Mouse (Mus musculus): Measurements from ENCODE around the gene Lrrk1.
"Not testable (repeated sequence)": the region's sequence is repeated elsewhere in the genome, so short reads cannot be mapped to it uniquely, and the experiment has no call there.

The Lrrk1 gene

GRCm38 (mm10) chr7:66224541-66224940 lies 163.6 kb downstream of the Lrrk1 start:
- DNase-seq (ENCODE audit: low spot score) = no peak

GRCm38 (mm10) chr7:66223731-66224130 lies 164.4 kb downstream of the Lrrk1 start:
- no peak for DNase-seq (ENCODE audit: low spot score)

GRCm38 (mm10) chr7:66222621-66223091 lies 165.5 kb downstream of the Lrrk1 start:
- DNase-seq (ENCODE audit: low spot score) = peak; percentile 46

GRCm38 (mm10) chr7:66219794-66220227 lies 168.3 kb downstream of the Lrrk1 start:
- DNase-seq (ENCODE audit: low spot score) = no peak

- no peak for DNase-seq (ENCODE audit: low spot score)
Observed at GRCm38 (mm10) chr7:66219028-66219793, 168.9 kb downstream of the Lrrk1 start.

GRCm38 (mm10) chr7:66218193-66219014 lies 169.7 kb downstream of the Lrrk1 start:
- peak; percentile 53 for DNase-seq (ENCODE audit: low spot score)

- no peak for DNase-seq (ENCODE audit: low spot score)
Observed at GRCm38 (mm10) chr7:66217531-66218094, 170.5 kb downstream of the Lrrk1 start.

- DNase-seq (ENCODE audit: low spot score) = no peak
Observed at GRCm38 (mm10) chr7:66217011-66217410, 171.1 kb downstream of the Lrrk1 start.

- DNase-seq (ENCODE audit: low spot score) = no peak
Observed at GRCm38 (mm10) chr7:66215911-66216310, 172.2 kb downstream of the Lrrk1 start.

- DNase-seq (ENCODE audit: low spot score) = no peak
Observed at GRCm38 (mm10) chr7:66214477-66214876, 173.7 kb downstream of the Lrrk1 start.

- no peak for DNase-seq (ENCODE audit: low spot score)
Observed at GRCm38 (mm10) chr7:66212887-66213286, 175.3 kb downstream of the Lrrk1 start.

- no peak for DNase-seq (ENCODE audit: low spot score)
Observed at GRCm38 (mm10) chr7:66209920-66210319, 178.2 kb downstream of the Lrrk1 start.

- no peak for DNase-seq (ENCODE audit: low spot score)
Observed at GRCm38 (mm10) chr7:66201657-66202056, 186.5 kb downstream of the Lrrk1 start.

- no peak for DNase-seq (ENCODE audit: low spot score)
Observed at GRCm38 (mm10) chr7:66200791-66201450, 187.2 kb downstream of the Lrrk1 start.

GRCm38 (mm10) chr7:66200383-66200782 lies 187.8 kb downstream of the Lrrk1 start:
- DNase-seq (ENCODE audit: low spot score) = no peak

- peak; percentile 82 for DNase-seq (ENCODE audit: low spot score)
Observed at GRCm38 (mm10) chr7:66199391-66199831, 188.7 kb downstream of the Lrrk1 start.

GRCm38 (mm10) chr7:66198416-66198815 lies 189.7 kb downstream of the Lrrk1 start:
- DNase-seq (ENCODE audit: low spot score) = no peak

- no peak for DNase-seq (ENCODE audit: low spot score)
Observed at GRCm38 (mm10) chr7:66196609-66197445, 191.3 kb downstream of the Lrrk1 start.

- no peak for DNase-seq (ENCODE audit: low spot score)
Observed at GRCm38 (mm10) chr7:66195881-66196280, 192.3 kb downstream of the Lrrk1 start.

GRCm38 (mm10) chr7:66194511-66194910 lies 193.6 kb downstream of the Lrrk1 start:
- no peak for DNase-seq (ENCODE audit: low spot score)

GRCm38 (mm10) chr7:66190385-66190784 lies 197.8 kb downstream of the Lrrk1 start:
- DNase-seq (ENCODE audit: low spot score) = not testable (repeated sequence)
